Mouse (Mus musculus): ENCODE data around the gene Ncs1.

DNA sequence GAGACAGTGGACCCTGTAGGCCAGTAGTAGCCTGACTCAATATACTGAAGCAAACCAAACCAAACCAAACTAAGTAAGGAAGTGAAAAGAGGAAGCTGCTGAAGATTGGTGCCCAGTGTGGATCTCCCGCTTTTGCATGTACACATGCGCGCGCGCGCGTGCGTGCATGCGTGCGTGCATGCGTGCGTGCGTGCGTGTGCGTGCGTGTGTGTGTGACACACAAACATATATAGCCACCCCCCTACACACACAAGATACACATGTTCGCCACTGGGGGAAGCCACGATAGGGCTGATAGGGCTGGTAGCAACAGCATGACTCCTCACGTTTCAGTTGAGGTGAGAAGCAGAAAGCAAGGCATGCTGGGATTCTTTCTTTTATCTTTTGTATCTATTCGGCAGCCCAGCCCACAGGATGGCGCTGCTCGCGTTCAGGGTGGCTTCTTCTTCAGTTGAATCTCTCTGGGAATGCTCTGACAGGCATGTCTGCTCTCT is 6.4 kb upstream of the Ncs1 start:
- peak; percentile 10 for TF ChIP-seq CTCF (IDR thresholded peaks at IDR 0.05; ENCODE audit: control insufficient read depth, insufficient read depth, insufficient read length)
- TF ChIP-seq MYOD1 (IDR thresholded peaks at IDR 0.05; ENCODE audit: control insufficient read depth, insufficient read length, low read depth), result no peak
- no peak for TF ChIP-seq USF1 (IDR thresholded peaks at IDR 0.05; ENCODE audit: low read depth)
- TF ChIP-seq MAX (IDR thresholded peaks at IDR 0.05), result no peak
- no peak for TF ChIP-seq CEBPB (IDR thresholded peaks at IDR 0.05; ENCODE audit: low read depth)
- no peak for TF ChIP-seq MYOG (IDR thresholded peaks at IDR 0.05; ENCODE audit: control insufficient read depth, extremely low read depth, insufficient read length)

All from C2C12 (cell line).